Mouse (Mus musculus): Measurements from ENCODE around the gene Sec14l3. TPM values are rescaled to one million over a fixed set of nuclear protein-coding genes. Genes with fewer than 3 reads are reported as not detected.

The Sec14l3 gene
- polyA plus RNA-seq, 1 experiment from 2014 or later, result not detected

GRCm38 (mm10) chr11:4076633-4077032, 12.0 kb downstream of the Sec14l3 start:
- DNase-seq (ENCODE audit: low spot score), result peak; percentile 84
- Histone ChIP-seq H3K4me3 (no peak overlapping the region), H3K9me3 (no peaks in the 10 kb centered on the region), H3K36me3 (replicated peaks) (no peaks in the 10 kb centered on the region), H3K27me3 (replicated peaks; ENCODE audit: low read depth, poor library complexity, severe bottlenecking) (no peaks in the 10 kb centered on the region), H3K4me1 (no peaks in the 10 kb centered on the region), H3K27ac (replicated peaks) (no peak overlapping the region)
- WGBS, result 14% methylated on average over 8 of the region's 8 CpGs

DNA sequence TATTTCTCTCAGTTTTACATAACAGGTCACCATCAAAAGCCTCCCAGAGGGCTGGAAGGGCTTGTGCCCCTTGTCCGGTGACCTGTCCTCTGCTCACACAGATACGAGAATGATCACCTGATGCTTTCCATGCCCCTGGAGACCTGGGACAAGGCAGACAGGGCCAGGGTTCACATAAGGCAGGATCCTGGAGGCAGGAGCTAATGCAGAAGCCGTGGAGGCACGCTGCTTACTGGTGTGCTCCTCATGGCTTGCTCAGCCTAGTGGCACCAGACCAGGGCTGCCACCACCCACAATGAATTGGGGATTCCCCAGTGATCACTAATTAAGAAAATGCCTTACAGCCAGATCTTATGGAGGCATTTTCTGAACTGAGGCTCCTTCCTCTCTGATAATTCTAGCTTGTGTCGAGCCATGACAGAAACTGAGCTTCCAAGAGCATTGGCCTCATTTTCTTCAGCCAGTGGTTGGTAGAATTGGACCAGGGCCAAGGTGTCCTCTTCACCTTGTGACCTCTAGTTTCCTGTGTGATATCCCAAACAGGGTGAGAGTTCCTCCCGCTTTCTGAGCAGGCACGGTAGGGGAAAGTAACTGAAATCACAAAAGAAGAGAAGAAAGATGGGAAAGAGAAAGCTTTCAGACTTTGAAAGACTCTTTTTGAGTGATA, 13.8 kb downstream of the Sec14l3 start:
- Histone ChIP-seq H3K4me3 (no peak overlapping the region), H3K4me1 (no peaks in the 10 kb centered on the region), H3K27ac (replicated peaks) (no peak overlapping the region), H3K9me3 (no peaks in the 10 kb centered on the region), H3K36me3 (replicated peaks) (no peaks in the 10 kb centered on the region), H3K27me3 (replicated peaks; ENCODE audit: low read depth, poor library complexity, severe bottlenecking) (no peaks in the 10 kb centered on the region)
- 84% methylated on average over 7 of the region's 7 CpGs for WGBS
- no peak for DNase-seq (ENCODE audit: low spot score)

DNA sequence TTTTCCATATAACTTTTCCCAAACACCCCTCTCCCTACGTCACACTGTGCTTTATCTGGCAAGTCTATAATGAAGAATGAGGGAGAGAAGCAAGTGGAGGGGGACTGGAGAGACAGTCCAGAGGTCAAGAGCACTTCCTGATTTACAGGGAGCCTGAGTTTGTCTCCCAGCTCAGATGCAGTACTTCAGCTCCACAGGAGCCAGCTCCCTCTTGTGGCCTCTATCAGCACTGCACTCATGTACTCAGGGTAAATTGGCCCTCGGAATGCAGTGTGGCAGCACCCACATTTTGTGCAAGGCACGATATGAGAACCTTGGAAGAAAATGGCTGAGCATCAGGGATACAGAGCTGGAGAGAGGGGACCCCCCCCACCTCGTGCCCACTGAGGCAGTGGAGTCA, 15.6 kb downstream of the Sec14l3 start:
- WGBS, result 13% methylated on average over 4 of the region's 4 CpGs
- peak; percentile 67 for DNase-seq (ENCODE audit: low spot score)

DNA sequence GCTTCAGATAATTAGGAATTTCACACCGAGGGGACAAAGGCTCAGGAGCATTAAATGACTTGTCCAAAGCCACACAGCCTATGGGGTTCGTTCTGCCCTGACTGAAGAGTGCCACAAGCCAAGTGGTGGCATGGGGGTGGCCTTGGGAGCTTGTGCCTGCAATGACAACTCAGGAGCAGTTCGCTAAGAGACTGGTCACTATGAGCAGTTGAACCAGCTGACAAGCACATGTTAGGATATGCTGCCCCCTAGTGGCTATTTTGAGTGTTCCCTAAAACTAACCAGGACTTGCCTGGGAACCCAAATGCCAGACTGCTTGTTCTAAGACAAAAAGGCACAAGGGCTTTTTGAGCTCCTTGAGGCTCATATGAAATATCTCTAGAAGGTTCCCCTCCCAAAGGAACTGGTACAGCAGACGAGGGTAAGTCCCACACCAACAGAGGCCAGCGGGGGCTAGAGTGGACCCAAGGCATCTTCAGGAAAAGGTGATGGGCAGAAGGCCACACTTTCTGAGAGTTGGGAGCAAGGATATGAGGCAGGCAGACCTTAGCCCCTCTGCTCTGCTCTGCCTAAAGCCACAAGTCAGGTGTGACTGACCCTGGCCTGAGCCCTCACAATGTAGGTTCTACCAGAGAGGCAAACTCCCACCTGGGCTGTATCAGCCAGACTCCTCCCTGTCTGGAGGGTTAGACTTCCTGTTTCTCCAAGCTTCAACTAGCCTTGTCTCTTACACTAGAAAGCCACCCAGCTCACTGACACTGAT, 18.9 kb downstream of the Sec14l3 start:
- Histone ChIP-seq H3K36me3 (replicated peaks) (no peaks in the 10 kb centered on the region), H3K9me3 (no peaks in the 10 kb centered on the region), H3K27ac (replicated peaks) (no peak overlapping the region), H3K4me3 (no peak overlapping the region), H3K27me3 (replicated peaks; ENCODE audit: low read depth, poor library complexity, severe bottlenecking) (no peaks in the 10 kb centered on the region), H3K4me1 (no peaks in the 10 kb centered on the region)
- DNase-seq (ENCODE audit: low spot score), result peak; percentile 71
- WGBS, result 35% methylated on average over 5 of the region's 5 CpGs

More for the DNA sequence above, 15.6 kb downstream of the Sec14l3 start:
- no peak overlapping the region for H3K27ac ChIP-seq (replicated peaks)
- no peaks in the 10 kb centered on the region for H3K4me1 ChIP-seq
- H3K9me3 ChIP-seq, result no peaks in the 10 kb centered on the region
- no peaks in the 10 kb centered on the region for H3K27me3 ChIP-seq (replicated peaks; ENCODE audit: low read depth, poor library complexity, severe bottlenecking)
- no peak overlapping the region for H3K4me3 ChIP-seq
- H3K36me3 ChIP-seq (replicated peaks), result no peaks in the 10 kb centered on the region

DNA sequence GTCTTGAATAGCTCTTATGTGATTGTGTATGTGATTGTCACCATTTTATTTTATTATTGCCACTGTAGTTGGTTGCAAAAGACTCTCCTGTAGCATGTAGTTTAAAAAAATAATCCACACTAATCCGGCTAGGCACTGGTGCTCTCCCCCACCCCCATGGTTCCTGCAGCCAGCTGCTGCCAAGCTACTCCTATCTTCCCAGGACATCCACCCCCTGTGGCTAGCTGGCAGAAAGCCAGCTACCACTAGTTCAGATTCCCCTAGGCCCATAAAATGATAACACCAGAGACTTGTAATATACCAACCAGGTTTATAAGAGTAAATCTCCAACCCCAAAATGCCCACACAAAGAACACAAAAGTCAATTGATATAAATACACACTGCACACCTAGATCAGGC, 21.6 kb downstream of the Sec14l3 start:
- Histone ChIP-seq H3K9me3 (no peaks in the 10 kb centered on the region), H3K27ac (replicated peaks) (no peak overlapping the region), H3K4me1 (no peaks in the 10 kb centered on the region), H3K27me3 (replicated peaks; ENCODE audit: low read depth, poor library complexity, severe bottlenecking) (no peaks in the 10 kb centered on the region), H3K36me3 (replicated peaks) (peaks cover 7% of the 10 kb centered on the region), H3K4me3 (no peak overlapping the region)
- DNase-seq (ENCODE audit: low spot score), result no peak
- WGBS, result 78% methylated on average over 1 of the region's 1 CpGs

GRCm38 (mm10) chr11:4087267-4087666, 22.6 kb downstream of the Sec14l3 start:
- no peaks in the 10 kb centered on the region for H3K27me3 ChIP-seq (replicated peaks; ENCODE audit: low read depth, poor library complexity, severe bottlenecking)
- no peak overlapping the region for H3K4me3 ChIP-seq
- H3K4me1 ChIP-seq, result no peaks in the 10 kb centered on the region
- H3K36me3 ChIP-seq (replicated peaks), result peaks cover 18% of the 10 kb centered on the region
- H3K27ac ChIP-seq (replicated peaks), result no peak overlapping the region
- 61% methylated on average over 2 of the region's 2 CpGs for WGBS
- no peaks in the 10 kb centered on the region for H3K9me3 ChIP-seq
- DNase-seq (ENCODE audit: low spot score), result no peak

DNA sequence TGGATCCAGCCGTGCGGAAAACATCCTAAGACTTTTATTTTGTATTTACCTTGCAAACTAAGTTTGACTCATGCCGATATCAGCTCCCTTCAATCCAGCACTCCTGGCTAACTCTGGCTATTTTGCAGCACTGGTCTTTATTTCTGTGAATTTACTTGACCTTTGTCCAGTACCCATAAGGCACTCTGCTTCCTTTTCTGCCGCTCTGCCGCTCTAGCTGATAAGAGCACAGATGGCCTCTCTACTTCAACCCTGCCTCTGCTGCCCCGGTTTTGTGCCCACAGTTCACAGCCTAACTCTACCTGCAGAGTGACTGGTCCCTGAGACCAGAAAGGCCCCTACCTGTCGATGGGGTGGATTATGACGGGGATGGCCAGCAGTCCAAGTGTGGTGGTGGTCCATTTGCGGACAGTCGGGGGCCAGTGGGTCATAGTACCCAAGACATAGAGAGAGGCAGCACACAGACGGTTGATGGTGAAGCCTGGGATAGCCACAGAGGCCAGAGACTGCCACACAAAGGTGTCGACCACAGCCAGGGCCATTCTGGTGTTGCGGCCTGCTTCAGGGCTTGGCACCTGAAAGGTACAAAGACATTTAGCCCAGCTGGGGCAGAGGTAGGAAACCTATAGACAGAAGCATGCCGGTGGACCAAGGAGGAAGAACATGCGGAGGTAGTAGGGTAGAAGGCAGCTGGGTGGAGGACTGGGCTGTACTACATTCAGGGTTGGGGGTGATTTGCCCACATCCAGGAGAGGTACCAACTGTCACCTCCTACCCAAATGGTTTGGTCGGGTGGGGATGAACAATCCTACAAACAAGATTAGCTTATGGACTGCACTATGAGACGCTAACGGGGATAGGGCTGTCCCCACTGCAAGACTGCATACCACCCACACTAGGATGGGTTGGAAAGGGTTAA, 29.1 kb downstream of the Sec14l3 start:
- peaks cover 35% of the 10 kb centered on the region for H3K4me1 ChIP-seq
- H3K9me3 ChIP-seq, result no peaks in the 10 kb centered on the region
- DNase-seq (ENCODE audit: low spot score), result no peak
- H3K36me3 ChIP-seq (replicated peaks), result peaks cover 29% of the 10 kb centered on the region
- WGBS, result 89% methylated on average over 18 of the region's 18 CpGs
- peak overlapping the region; percentile 68 for H3K4me3 ChIP-seq
- no peaks in the 10 kb centered on the region for H3K27me3 ChIP-seq (replicated peaks; ENCODE audit: low read depth, poor library complexity, severe bottlenecking)
- H3K27ac ChIP-seq (replicated peaks), result no peak overlapping the region

DNA sequence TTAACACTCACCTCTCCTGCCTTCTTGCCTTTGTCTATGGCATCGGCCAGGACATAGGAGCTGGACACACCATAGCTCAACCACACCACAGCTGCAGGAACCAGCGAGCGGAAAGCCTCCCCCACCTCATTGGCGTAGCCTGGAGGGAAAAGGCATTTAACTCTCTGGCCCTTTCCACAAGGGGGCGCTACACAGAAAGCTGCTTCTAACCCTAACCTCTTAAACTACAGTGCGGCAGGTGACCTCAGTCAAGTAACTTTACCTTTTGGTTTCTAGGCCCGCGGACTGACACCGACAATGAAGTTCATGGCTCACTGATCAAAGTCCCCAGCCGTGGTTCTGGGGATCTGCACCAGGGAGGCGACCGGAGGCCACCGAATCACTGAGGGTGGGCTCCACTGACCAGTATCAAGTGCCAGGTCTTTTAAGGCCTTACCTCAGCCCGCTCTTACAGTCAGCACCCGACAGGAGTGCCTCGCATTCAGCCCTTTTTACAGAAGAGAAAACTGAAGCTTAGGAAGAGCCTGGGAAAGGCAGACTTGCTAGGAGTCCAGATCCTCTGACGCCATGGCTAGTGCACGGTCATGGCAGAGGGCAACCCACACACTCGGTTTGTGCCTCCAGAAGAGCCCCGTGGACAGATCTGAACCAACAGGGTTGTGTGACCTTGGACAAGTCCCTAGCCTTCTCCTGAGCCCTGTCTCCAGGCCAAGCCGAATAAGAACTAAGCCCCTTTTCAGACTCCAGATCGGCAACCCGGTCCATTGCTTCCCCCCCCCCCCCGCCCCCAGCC, 29.9 kb downstream of the Sec14l3 start:
- Histone ChIP-seq H3K27me3 (replicated peaks; ENCODE audit: low read depth, poor library complexity, severe bottlenecking) (no peaks in the 10 kb centered on the region), H3K27ac (replicated peaks) (peak overlapping the region; percentile 93), H3K4me3 (peak overlapping the region; percentile 68), H3K9me3 (no peaks in the 10 kb centered on the region), H3K36me3 (replicated peaks) (peaks cover 29% of the 10 kb centered on the region), H3K4me1 (peaks cover 35% of the 10 kb centered on the region)
- WGBS, result 7% methylated on average over 24 of the region's 24 CpGs
- peak; percentile 73 for DNase-seq (ENCODE audit: low spot score)

GRCm38 (mm10) chr11:4095171-4096053, 30.8 kb downstream of the Sec14l3 start, which contains the start of gene Mtfp1:
Gene Mtfp1, minus strand, starts transcription at chr11:4095445.
- peak within 1 kb of the TSS; percentile 93 for H3K27ac ChIP-seq (replicated peaks)
- peaks cover 29% of the 10 kb centered on the region for H3K36me3 ChIP-seq (replicated peaks)
- 7% methylated on average over 34 of the region's 34 CpGs for WGBS
- no peaks in the 10 kb centered on the region for H3K27me3 ChIP-seq (replicated peaks; ENCODE audit: low read depth, poor library complexity, severe bottlenecking)
- peak; percentile 70 for DNase-seq (ENCODE audit: low spot score)
- H3K4me3 ChIP-seq, result peak within 1 kb of the TSS; percentile 68
- no peaks in the 10 kb centered on the region for H3K9me3 ChIP-seq
- peaks cover 35% of the 10 kb centered on the region for H3K4me1 ChIP-seq

DNA sequence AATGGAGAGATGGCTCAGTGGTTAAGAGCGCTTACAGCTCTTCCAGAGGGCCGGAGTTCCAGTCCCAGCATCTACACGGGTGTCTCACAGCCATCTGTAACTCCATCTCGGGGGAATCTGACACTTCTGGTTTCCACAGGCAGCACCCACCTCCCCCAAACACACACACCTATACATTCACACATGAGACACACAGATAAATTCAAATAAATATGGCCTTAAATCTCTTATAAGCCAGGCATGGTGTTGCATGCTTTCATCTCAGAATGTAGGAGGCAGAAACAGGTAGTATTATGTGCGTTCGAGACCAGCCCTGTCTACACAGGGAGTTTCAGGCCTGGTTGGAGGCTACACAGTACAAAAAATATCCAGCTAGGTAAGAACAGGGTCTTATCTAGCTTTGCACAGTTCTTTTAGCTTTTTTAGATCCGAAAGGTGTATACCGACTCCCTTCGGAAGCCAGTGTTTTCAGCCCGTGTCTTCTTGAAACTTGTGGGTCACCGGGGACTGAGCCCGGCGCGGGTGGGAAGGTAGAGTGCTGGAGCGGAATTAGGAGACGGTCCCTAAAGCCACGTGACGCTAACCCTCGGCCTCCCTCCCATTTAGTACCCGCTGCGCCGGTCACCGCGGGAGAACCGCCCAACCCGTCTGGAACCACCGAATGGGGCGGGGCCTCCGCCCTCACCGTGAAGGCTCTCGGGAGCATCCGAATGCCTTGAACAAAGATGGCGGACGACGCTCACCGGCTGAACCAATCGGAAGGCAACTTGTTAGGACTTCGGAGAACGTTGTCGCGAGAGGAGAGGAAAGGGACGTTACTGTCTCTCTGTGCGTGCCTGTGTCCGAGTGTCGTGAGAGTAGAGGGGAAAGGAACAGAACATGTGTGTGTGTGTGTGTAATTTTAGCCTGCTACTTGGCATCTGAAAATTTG, 31.7 kb downstream of the Sec14l3 start:
- no peaks in the 10 kb centered on the region for H3K9me3 ChIP-seq
- peaks cover 35% of the 10 kb centered on the region for H3K4me1 ChIP-seq
- DNase-seq (ENCODE audit: low spot score), result peak; percentile 98
- peaks cover 21% of the 10 kb centered on the region for H3K36me3 ChIP-seq (replicated peaks)
- H3K27ac ChIP-seq (replicated peaks), result peak overlapping the region; percentile 93
- WGBS, result 4% methylated on average over 45 of the region's 45 CpGs
- H3K27me3 ChIP-seq (replicated peaks; ENCODE audit: low read depth, poor library complexity, severe bottlenecking), result no peaks in the 10 kb centered on the region
- H3K4me3 ChIP-seq, result peak overlapping the region; percentile 68

Measured in embryonic facial prominence, embryonic 10.5 days (tissue).